Mouse (Mus musculus) 3T3-L1 (cell line): ENCODE measurements around the gene Gpha2.

Source experiments
- DNase-seq: peaks from one replicate; pipeline ENCODE4 v3.0.0-alpha.2; 2015; ENCODE audit warnings: low read depth, low spot score

Gpha2 gene

GRCm38 (mm10) chr19:6272738-6273137 lies 46.6 kb downstream of the Gpha2 start:
- DNase-seq = peak; percentile 59

GRCm38 (mm10) chr19:6273592-6273991 lies 47.4 kb downstream of the Gpha2 start:
- no peak for DNase-seq

- no peak for DNase-seq
Observed at GRCm38 (mm10) chr19:6273998-6274608, 47.9 kb downstream of the Gpha2 start.

GRCm38 (mm10) chr19:6275740-6276389 lies 49.7 kb downstream of the Gpha2 start:
- DNase-seq = no peak

GRCm38 (mm10) chr19:6276426-6277421 lies 50.5 kb downstream of the Gpha2 start, which contains the start of gene Ehd1:
Gene Ehd1, plus strand, starts transcription at chr19:6276725.
- peak; percentile 98 for DNase-seq
